Mouse (Mus musculus): Measurements from ENCODE around the gene Chd6. TPM values are rescaled to one million over a fixed set of nuclear protein-coding genes. Genes with fewer than 3 reads are reported as not detected.

The Chd6 gene
- polyA plus RNA-seq, 2 experiments from 2014 or later = 22.1 to 25.2 TPM

GRCm38 (mm10) chr2:161066097-161066759 lies 42.6 kb downstream of the Chd6 start:
- ATAC-seq = no peak

- ATAC-seq = no peak
These were observed 43.3 kb downstream of the Chd6 start for GRCm38 (mm10) chr2:161065594-161065993.

GRCm38 (mm10) chr2:161064836-161065235 lies 44.0 kb downstream of the Chd6 start:
- no peak for ATAC-seq

DNA sequence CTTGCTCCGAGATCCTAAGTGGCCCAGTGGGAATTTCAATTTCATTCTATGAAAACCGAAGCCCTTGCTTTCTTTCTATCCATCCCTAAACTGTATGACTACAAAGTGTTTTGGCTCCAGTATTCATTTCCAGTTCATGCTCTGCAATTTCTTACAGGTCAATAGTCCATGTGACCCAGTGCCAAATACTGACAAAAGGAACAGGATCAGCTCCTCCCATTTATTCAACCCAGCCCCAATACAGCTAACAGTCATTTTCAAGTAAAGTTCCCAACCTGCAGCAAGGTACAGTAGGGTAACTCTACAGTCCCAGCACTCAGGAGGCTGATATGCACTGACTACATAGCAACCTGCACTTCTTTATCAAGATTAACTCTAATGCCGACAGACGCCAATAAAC lies 50.0 kb downstream of the Chd6 start:
- no peak for ATAC-seq

GRCm38 (mm10) chr2:161053765-161054164 lies 55.1 kb downstream of the Chd6 start:
- ATAC-seq = no peak

DNA sequence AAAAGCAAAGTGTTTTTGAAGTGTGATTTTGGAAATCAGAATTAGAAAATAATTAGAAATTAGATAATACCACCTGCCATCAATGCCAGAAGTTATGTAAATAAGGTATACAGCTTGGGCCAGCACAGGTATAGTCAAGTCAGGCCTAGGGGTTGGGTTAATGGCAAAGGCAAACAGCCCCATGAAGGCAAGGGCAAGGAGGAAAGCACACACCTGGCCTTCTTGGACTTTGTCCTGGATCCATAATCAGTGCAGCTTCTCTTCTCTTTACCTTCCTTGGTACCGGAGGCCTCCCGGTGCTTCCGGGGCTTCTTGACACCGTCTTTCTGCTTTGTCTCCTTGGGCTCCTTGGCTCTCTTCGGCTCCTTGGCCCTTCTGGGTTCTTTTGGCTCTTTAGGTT lies 56.7 kb downstream of the Chd6 start:
- ATAC-seq = no peak

- ATAC-seq = no peak
These were observed 59.4 kb downstream of the Chd6 start for GRCm38 (mm10) chr2:161049426-161049825.

GRCm38 (mm10) chr2:161044492-161045201 lies 64.2 kb downstream of the Chd6 start:
- ATAC-seq = no peak

DNA sequence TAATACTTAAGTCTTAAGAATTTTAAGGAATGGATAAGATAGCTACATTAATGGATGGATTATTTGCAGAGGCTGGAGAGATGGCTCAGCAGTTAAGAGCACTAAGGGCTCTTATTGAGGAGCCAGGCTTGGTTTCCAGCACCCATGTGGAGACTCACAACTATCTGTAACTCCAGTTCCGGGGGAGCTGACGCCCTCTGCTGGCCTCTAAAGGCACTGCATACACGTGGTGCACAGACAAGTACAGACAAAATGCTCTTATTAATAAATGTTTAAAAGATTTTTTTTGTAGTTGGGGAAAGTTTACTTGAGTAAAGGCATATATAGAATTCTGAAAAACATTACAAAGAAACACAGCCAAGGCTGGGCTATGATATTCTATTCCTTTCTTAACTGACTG lies 66.0 kb downstream of the Chd6 start:
- no peak for ATAC-seq

- ATAC-seq = no peak
These were observed 68.1 kb downstream of the Chd6 start for GRCm38 (mm10) chr2:161040743-161041142.

GRCm38 (mm10) chr2:161037766-161038165 lies 71.1 kb downstream of the Chd6 start:
- no peak for ATAC-seq

DNA sequence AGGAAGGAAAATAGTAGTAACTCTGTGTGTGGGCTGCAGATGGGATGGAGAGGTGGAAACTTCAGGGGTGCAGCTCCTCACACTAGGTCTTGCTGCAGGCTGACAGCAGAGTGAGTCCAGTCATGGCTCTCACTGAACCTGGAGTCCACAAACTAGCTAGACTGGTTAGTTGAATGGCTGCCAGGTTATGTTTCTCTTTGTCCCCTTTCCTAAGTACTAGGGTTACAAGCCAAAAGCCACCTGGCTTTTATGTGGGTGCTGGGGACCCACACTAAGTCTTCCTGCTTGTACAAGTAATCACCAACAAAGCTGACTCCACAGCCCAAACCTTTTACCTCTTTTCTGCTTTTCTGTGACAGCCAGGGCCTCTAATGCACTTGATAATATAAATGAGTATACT lies 75.7 kb downstream of the Chd6 start:
- ATAC-seq = no peak

GRCm38 (mm10) chr2:161032394-161032793 lies 76.5 kb downstream of the Chd6 start:
- ATAC-seq = no peak

GRCm38 (mm10) chr2:161024606-161025005 lies 84.3 kb downstream of the Chd6 start:
- no peak for ATAC-seq

DNA sequence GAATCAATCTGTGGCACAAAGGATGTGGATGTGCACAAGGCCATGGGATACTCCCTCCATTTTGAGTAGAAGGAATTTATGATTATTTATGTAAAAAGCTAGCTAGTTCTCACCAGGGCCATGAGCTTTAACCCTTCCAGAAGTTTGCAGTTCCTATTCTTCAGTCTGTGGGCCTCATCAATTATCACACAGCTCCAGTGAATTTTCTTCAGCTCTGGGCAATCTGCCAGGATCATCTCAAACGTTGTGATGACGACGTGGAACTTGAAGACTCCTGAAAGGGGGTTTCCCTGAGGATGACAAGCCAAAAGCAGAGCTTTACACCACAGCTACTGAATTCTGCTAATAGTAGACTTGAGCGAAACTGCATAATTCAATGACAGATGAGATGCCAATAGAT lies 91.0 kb downstream of the Chd6 start:
- ATAC-seq = no peak

DNA sequence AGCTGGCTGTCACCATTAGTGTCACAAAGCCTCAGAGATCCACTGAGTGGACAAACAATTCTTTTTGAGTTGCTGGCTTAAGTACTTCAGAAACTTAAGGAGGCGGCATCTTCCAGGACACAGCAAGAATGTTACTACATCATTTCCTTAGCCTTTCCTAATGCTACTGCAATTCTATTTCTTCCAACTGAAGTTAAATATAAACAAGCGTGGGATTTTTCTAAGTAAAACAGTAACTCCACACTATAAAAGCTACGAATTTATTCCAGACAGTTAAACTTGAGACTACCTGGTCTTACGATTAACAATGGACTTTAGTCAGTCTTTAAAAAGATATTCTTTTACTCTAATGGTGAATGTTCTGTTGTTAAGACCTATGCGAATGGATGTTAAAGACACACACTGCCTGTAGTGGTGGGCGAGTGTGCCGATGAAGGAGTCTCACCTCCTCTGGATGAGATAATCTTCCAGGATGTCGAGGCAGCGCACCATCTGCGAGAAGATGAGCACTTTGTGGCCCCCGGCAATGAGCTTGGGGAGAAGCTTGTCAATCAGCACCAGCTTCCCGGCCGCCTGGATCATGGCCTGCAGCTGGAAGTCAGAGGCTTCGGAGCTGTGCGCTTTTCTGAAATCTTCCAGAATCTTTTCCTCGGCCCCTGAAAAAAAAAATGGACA lies 96.2 kb downstream of the Chd6 start:
- ATAC-seq = no peak

GRCm38 (mm10) chr2:161004338-161004737 lies 104.5 kb downstream of the Chd6 start:
- no peak for ATAC-seq

- ATAC-seq = no peak
These were observed 111.7 kb downstream of the Chd6 start for GRCm38 (mm10) chr2:160996987-160997763.

- ATAC-seq = no peak
These were observed 114.7 kb downstream of the Chd6 start for GRCm38 (mm10) chr2:160994181-160994580.

DNA sequence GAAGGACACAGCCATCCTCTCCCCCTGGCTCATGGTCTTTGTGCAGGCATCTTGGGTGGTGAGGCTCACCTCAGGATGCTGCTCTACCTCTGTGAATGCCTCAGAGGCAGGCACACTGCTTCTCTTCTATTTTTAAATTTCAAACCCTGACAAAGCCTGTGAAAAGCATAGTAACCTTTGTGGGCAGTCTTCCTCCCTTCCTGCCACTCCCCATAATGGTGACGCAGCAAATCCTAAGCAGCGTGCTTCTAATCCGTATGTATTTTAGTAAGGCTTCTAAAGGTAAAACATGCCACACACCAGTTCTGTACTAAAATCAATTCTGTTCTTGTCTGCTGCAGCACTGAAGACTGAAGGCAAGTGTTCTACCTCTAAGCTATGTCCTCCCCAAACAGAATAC lies 116.4 kb downstream of the Chd6 start:
- ATAC-seq = no peak

DNA sequence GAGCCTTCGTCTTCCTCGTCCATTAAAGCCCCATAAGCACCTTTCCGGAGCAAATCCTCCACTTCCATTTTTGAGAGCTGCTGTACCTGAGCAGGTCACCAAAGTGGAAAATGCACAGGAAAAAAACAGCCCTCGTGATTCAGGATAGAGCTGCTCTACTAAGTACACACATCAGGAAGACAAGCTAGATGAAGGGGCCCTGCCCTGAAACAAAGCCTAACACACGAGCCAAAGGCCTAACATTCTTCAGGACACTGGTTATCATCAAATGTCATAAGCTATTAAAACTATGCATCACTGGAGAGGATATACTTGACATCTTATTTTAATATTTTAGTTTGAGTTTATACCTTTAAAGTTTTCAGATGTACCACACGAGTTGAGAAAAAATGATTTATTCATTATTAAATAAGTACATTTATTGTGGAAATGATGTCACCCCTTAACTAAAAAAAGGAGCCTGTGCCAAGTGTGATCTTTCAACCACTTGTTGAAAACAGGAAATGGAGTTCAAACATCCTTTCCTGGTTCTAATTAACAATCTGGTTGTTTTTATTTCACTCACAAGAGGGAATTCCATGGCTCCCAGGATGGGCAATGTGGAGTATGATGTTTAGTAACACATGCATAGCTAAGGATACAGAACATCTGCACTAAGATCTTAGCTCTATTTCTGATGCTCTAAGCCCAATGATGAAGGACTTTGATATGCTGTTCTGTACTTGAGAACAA lies 118.4 kb downstream of the Chd6 start:
- no peak for ATAC-seq

- no peak for ATAC-seq
These were observed 121.4 kb downstream of the Chd6 start for GRCm38 (mm10) chr2:160987503-160987902.

All from activated CD4-positive, CD25-positive, alpha-beta regulatory T cell, adult 4 months (primary cell).